Mouse (Mus musculus): Measurements from ENCODE around the gene Atp8a2.

GRCm38 (mm10) chr14:59931412-59932058 lies 265.4 kb downstream of the Atp8a2 start:
- no peak for TF ChIP-seq CTCF (IDR thresholded peaks at IDR 0.05; ENCODE audit: low read depth)
- no peak for TF ChIP-seq EP300 (IDR thresholded peaks at IDR 0.05; ENCODE audit: low read depth)

Measured in heart, postnatal 0 days (tissue).